Mouse (Mus musculus) midbrain, embryonic 15.5 days (tissue): ENCODE results near the gene Rpl37a. TPM values are rescaled to one million over a fixed set of nuclear protein-coding genes. Genes with fewer than 3 reads are reported as not detected.

Experiments
- ATAC-seq: fragments of 200-750 bp; cut with Nextera tagmentation; replicated peaks from 2 replicates; pipeline ENCODE4 v1.8.0; 2017; ENCODE audit warnings: moderate TSS enrichment
- H3K27ac ChIP-seq: fragments of 300-500 bp; sonication (generic); 2 replicates; pipeline ENCODE4 v1.5.1; 2015; ENCODE audit warnings: mild to moderate bottlenecking, inconsistent platforms
- H3K27me3 ChIP-seq: fragments of 300-500 bp; sonication (generic); replicated peaks from 2 replicates; pipeline ENCODE4 v1.6.1; 2015; ENCODE audit warnings: inconsistent platforms
- H3K36me3 ChIP-seq: fragments of 300-500 bp; sonication (generic); replicated peaks from 2 replicates; pipeline ENCODE4 v1.6.1; 2015; ENCODE audit warnings: inconsistent platforms
- H3K4me1 ChIP-seq: fragments of 300-500 bp; sonication (generic); 2 replicates; pipeline ENCODE4 v1.6.1; 2015; ENCODE audit warnings: inconsistent platforms
- H3K4me2 ChIP-seq: fragments of 300-500 bp; sonication (generic); 2 replicates; pipeline ENCODE4 v1.6.1; 2015; ENCODE audit warnings: inconsistent platforms, mild to moderate bottlenecking, moderate library complexity
- H3K4me3 ChIP-seq: fragments of 300-500 bp; sonication (generic); 2 replicates; pipeline ENCODE4 v1.5.1; 2015; ENCODE audit warnings: mild to moderate bottlenecking, inconsistent platforms
- H3K9ac ChIP-seq: fragments of 300-500 bp; sonication (generic); 2 replicates; pipeline ENCODE4 v1.6.1; 2015; ENCODE audit warnings: mild to moderate bottlenecking, inconsistent platforms
- H3K9me3 ChIP-seq: fragments of 300-500 bp; sonication (generic); 2 replicates; pipeline ENCODE4 v1.6.1; 2016; ENCODE audit warnings: inconsistent platforms
- WGBS: fragments of 180-500 bp; shearing (Covaris S2); methylation state at CpG from one replicate; pipeline ENCODE4 v1.1.7; 2015; ENCODE audit warnings: mixed read lengths; 5-methylcytosine and 5-hydroxymethylcytosine counted together
- polyA plus RNA-seq: library from polyadenylated mRNA; unstranded; fragments of >200 nt; fragmentation: Nextera tagmentation; extraction: Ambion mirVana; gene quantifications from 2 replicates; pipeline ENCODE4 v1.2.1, GENCODE M21; 2015

Rpl37a gene
- polyA plus RNA-seq, 1 experiment from 2014 or later: 878 TPM

DNA sequence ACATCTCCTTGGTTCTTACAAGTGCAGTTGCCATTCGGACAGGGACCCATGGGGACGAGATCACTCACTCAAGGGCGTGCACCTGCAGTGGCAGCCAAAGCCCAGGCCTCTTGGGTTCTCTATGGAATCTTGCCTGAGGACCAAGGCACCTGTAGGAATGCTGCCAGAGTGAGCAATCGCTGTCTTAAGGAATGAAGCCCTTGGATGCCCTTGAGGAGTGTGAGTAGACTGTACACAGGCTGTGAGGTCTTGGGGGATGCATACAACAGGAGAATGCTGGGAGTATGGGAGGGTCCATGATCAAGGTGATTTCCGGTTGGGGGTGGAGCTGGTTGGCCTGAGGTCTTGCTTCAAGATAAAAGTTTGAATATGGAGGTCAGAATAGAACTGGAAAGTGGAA lies 30.3 kb downstream of the Rpl37a start:
- WGBS: 91% methylated on average over 5 of the region's 5 CpGs
- H3K4me3 ChIP-seq: no peak overlapping the region
- no peak overlapping the region for H3K4me2 ChIP-seq
- H3K9ac ChIP-seq: no peak overlapping the region
- no peaks in the 10 kb centered on the region for H3K36me3 ChIP-seq
- H3K27me3 ChIP-seq: no peaks in the 10 kb centered on the region
- ATAC-seq: no peak
- H3K4me1 ChIP-seq: peaks cover 8% of the 10 kb centered on the region; the same call in 1 of the 2 replicates
- no peak overlapping the region for H3K27ac ChIP-seq
- no peaks in the 10 kb centered on the region for H3K9me3 ChIP-seq

DNA sequence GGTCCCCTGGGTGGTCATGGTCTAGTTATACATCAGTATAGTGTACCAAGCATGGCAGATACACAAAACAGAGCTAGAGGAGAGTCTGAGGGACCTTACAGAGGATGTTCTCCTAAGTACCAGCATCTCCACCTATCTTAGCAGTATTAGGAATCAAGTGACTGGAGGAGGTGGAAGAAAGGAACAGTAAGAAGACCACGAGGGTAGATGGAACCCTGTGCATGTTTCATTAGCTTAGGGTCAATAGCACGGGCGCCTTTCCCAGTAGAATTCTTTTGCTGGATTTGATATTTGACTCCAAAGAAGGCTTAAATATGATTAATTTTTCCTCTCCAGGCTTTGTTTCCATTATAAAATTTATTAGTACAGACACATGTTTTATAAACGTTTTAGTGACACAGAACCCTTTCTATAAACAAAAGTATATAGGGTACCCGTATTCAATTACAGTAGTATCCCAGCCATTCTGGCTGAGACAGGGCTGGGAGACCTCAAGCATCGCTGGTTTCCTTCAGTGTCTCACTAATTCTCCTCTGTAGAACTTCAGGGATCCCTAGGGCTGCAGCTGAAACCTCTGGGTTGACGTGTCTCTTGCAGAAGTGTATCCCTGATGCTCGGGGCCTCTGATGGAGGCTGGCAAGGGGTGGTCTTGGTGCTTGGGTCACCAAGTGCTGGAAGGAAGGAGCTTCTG lies 33.9 kb downstream of the Rpl37a start:
- Histone ChIP-seq H3K4me1 (no peaks in the 10 kb centered on the region), H3K36me3 (no peaks in the 10 kb centered on the region), H3K27ac (no peak overlapping the region), H3K27me3 (no peaks in the 10 kb centered on the region), H3K4me3 (no peak overlapping the region), H3K9ac (no peak overlapping the region), H3K4me2 (no peak overlapping the region), H3K9me3 (no peaks in the 10 kb centered on the region)
- ATAC-seq: no peak
- 85% methylated on average over 8 of the region's 8 CpGs for WGBS

DNA sequence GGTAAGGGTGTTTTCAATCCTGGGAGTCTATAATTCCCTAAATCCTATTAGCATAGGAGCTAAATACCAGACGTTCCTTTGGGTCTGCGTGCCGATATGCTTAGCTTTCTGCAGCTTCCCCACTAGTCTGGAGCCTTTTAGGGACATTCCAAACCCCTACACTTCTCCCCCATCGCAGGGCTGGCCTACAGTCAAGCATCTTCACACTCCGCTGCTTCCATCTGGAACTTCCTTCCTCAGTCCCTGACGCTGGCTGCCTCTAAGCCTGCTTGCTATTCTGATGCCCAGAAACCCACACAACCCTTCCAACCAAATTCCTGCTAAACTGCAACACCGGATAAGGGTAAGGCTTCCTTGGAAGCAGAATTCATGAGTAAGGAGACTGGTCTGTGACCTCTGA lies 35.3 kb downstream of the Rpl37a start:
- no peak overlapping the region for H3K9ac ChIP-seq
- no peaks in the 10 kb centered on the region for H3K9me3 ChIP-seq
- H3K27ac ChIP-seq: no peak overlapping the region
- H3K4me2 ChIP-seq: no peak overlapping the region
- 58% methylated on average over 7 of the region's 7 CpGs for WGBS
- H3K4me3 ChIP-seq: no peak overlapping the region
- ATAC-seq: no peak
- no peaks in the 10 kb centered on the region for H3K36me3 ChIP-seq
- no peaks in the 10 kb centered on the region for H3K4me1 ChIP-seq
- no peaks in the 10 kb centered on the region for H3K27me3 ChIP-seq

DNA sequence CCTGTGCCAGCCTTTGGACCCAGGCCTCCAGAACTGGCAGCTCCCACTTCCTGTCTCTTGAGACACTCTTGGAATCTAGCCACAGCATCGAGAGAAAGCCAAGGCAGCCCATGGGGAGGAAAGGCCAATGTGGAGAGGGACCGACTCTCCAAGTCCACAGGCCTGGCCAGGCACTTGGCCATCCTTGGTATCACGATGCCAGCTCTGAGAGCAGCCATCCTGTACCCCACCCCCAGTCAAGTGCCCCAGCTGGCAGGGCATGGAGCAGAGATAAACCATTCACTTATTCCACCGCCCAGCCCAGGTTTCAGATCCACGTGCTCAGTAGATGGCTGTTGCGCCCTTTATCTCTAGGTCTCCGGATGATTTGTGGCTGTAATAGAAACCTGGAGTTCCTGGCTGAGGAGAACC lies 40.3 kb downstream of the Rpl37a start:
- Histone ChIP-seq H3K9me3 (no peaks in the 10 kb centered on the region), H3K9ac (no peak overlapping the region), H3K4me1 (no peaks in the 10 kb centered on the region), H3K36me3 (no peaks in the 10 kb centered on the region), H3K4me3 (no peak overlapping the region), H3K4me2 (no peak overlapping the region), H3K27me3 (no peaks in the 10 kb centered on the region), H3K27ac (no peak overlapping the region)
- 84% methylated on average over 7 of the region's 7 CpGs for WGBS
- no peak for ATAC-seq

DNA sequence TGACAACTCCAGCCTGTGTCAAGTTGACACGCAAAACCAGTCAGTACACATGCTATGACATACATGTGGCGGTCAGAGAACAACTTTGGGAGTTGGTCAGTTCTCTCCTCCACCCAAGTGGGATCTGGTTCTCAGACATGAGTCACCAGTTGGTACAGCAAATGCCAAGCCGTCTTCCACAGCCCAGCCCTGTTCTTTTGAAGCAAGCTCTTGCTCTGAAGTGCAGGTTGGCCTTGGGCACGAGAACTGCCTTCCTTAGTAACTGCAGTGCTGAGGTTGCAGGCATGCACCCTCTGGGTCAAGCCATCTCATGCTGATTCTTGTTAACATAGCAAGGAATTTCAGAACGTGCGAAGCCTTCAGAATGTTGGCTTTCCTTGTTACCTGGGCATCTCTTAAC lies 42.1 kb downstream of the Rpl37a start:
- Histone ChIP-seq H3K36me3 (no peaks in the 10 kb centered on the region), H3K27ac (no peak overlapping the region), H3K4me3 (no peak overlapping the region), H3K4me1 (no peaks in the 10 kb centered on the region), H3K9ac (no peak overlapping the region), H3K27me3 (no peaks in the 10 kb centered on the region), H3K9me3 (no peaks in the 10 kb centered on the region), H3K4me2 (no peak overlapping the region)
- 87% methylated on average over 6 of the region's 6 CpGs for WGBS
- ATAC-seq: no peak

DNA sequence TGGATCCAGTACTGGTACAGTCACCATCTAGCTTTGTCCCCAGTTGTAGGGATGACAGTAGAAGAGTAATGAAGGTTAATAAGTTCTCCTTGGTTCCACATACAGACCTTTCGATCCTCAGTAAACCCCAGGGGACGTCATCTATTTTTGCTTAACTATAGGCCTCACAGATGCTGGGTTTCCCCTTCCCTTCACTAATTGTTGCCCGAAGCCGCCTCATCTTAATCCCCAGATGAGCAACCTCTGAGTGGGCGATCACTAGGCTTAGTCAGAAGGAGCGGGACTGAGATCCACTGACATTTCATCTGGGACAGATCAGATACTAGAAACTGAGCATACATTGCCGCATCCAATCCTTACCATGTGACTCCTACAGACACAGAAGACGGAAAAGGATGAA lies 44.1 kb downstream of the Rpl37a start:
- H3K4me3 ChIP-seq: no peak overlapping the region
- no peaks in the 10 kb centered on the region for H3K27me3 ChIP-seq
- no peak overlapping the region for H3K27ac ChIP-seq
- H3K9me3 ChIP-seq: no peaks in the 10 kb centered on the region
- no peak overlapping the region for H3K4me2 ChIP-seq
- H3K9ac ChIP-seq: no peak overlapping the region
- WGBS: 59% methylated on average over 8 of the region's 8 CpGs
- no peaks in the 10 kb centered on the region for H3K4me1 ChIP-seq
- H3K36me3 ChIP-seq: no peaks in the 10 kb centered on the region
- no peak for ATAC-seq

DNA sequence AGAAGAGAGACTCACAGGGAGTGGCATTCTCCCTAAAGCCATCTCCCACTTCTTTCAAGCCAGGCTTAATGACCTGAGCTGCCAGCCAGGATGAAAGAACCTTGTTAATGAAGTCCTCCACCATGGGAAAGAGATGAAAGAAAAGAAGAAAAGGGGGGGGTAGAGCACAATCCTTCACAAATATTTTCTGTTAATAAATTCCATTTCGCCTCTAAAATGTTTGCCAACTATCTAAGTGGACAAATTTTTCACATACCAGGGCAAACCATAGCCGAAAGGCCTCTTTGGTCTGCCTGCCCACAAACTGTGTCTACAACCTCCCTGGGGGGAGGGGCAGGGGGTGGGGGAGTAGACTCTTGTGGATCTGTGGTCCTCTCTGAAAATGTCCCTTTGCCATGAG lies 44.7 kb downstream of the Rpl37a start:
- Histone ChIP-seq H3K36me3 (no peaks in the 10 kb centered on the region), H3K27ac (no peak overlapping the region), H3K4me1 (no peaks in the 10 kb centered on the region), H3K27me3 (no peaks in the 10 kb centered on the region), H3K9ac (no peak overlapping the region), H3K4me3 (no peak overlapping the region), H3K4me2 (no peak overlapping the region), H3K9me3 (no peaks in the 10 kb centered on the region)
- 55% methylated on average over 2 of the region's 2 CpGs for WGBS
- ATAC-seq: no peak

DNA sequence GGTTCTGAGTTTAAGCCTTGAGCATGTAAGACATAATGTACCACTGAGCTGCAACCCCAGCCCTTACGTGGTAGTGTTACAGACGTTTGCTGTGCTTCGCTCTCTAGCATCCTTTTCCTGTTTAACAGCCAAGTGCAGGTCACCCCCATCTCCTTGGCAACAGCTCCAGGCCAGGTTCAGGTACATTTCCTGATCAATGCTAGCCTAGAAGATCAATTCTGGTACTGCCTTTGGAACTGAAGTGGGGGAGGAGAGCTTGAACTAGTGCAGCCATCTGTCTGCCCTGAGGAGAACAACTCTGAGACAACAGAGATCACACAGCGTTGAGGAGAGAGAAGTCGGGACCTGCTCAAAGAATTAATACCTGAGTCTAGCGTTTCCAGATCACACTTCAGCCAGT lies 48.7 kb downstream of the Rpl37a start:
- H3K9ac ChIP-seq: no peak overlapping the region
- no peak for ATAC-seq
- no peak overlapping the region for H3K4me2 ChIP-seq
- H3K4me1 ChIP-seq: peaks cover 5% of the 10 kb centered on the region; the same call in 1 of the 2 replicates
- H3K27me3 ChIP-seq: no peaks in the 10 kb centered on the region
- no peaks in the 10 kb centered on the region for H3K9me3 ChIP-seq
- no peaks in the 10 kb centered on the region for H3K36me3 ChIP-seq
- H3K27ac ChIP-seq: no peak overlapping the region
- 89% methylated on average over 6 of the region's 6 CpGs for WGBS
- no peak overlapping the region for H3K4me3 ChIP-seq

Other genes with a start within 250 kb of the Rpl37a start
- 7.7 and 7.9 TPM in 2 replicates for gene March4, start 174.4 kb upstream of the Rpl37a start, polyA plus RNA-seq
- gene Smarcal1, start 128.0 kb upstream of the Rpl37a start, polyA plus RNA-seq: 29.6 and 30.9 TPM in 2 replicates
- not detected in 2 replicates for gene Ankar, start 10.7 kb upstream of the Rpl37a start, polyA plus RNA-seq
- gene Igfbp2, start 113.2 kb downstream of the Rpl37a start, polyA plus RNA-seq: 329 and 430 TPM in 2 replicates
- 38.4 and 39.6 TPM in 2 replicates for gene Igfbp5, start 163.6 kb downstream of the Rpl37a start, polyA plus RNA-seq